Mouse (Mus musculus): ENCODE measurements around the gene St6galnac4.
A peak's percentile ranks its signal among the peaks of the same experiment; 100 is the strongest.

The St6galnac4 gene

GRCm38 (mm10) chr2:32586871-32587351 lies at the start of gene St6galnac4:
St6galnac4 (plus strand) TSS chr2:32587095.
- peak; percentile 74 to 84 for DNase-seq (ENCODE audit: low spot score in 2 of 2)

- DNase-seq (ENCODE audit: low spot score in 2 of 2), result no peak
Measured at GRCm38 (mm10) chr2:32537360-32537905, 49.5 kb upstream of the St6galnac4 start.

GRCm38 (mm10) chr2:32537941-32538340 lies 49.0 kb upstream of the St6galnac4 start:
- DNase-seq (ENCODE audit: low spot score in 2 of 2), result no peak

GRCm38 (mm10) chr2:32538461-32538860 lies 48.4 kb upstream of the St6galnac4 start:
- DNase-seq (ENCODE audit: low spot score in 2 of 2), result no peak

GRCm38 (mm10) chr2:32539452-32539981 lies 47.4 kb upstream of the St6galnac4 start:
- no peak for DNase-seq (ENCODE audit: low spot score in 2 of 2)

GRCm38 (mm10) chr2:32541333-32541908 lies 45.5 kb upstream of the St6galnac4 start:
- DNase-seq (ENCODE audit: low spot score in 2 of 2), result no peak

- no peak for DNase-seq (ENCODE audit: low spot score in 2 of 2)
Measured at GRCm38 (mm10) chr2:32541986-32542573, 44.8 kb upstream of the St6galnac4 start.

- DNase-seq (ENCODE audit: low spot score in 2 of 2), result no peak
Measured at GRCm38 (mm10) chr2:32543031-32543449, 43.9 kb upstream of the St6galnac4 start.

GRCm38 (mm10) chr2:32546951-32547350 lies 39.9 kb upstream of the St6galnac4 start:
- no peak for DNase-seq (ENCODE audit: low spot score in 2 of 2)

- DNase-seq (ENCODE audit: low spot score in 2 of 2), result no peak
Measured at GRCm38 (mm10) chr2:32547380-32547779, 39.5 kb upstream of the St6galnac4 start.

- DNase-seq (ENCODE audit: low spot score in 2 of 2), result peak in 1 of 2 experiments; percentile 45
Measured at GRCm38 (mm10) chr2:32547964-32548739, 38.7 kb upstream of the St6galnac4 start.

GRCm38 (mm10) chr2:32549171-32549570 lies 37.7 kb upstream of the St6galnac4 start:
- DNase-seq (ENCODE audit: low spot score in 2 of 2), result no peak

- peak in 1 of 2 experiments; percentile 59 for DNase-seq (ENCODE audit: low spot score in 2 of 2)
Measured at GRCm38 (mm10) chr2:32549764-32550163, 37.1 kb upstream of the St6galnac4 start.

GRCm38 (mm10) chr2:32551236-32551635 lies 35.7 kb upstream of the St6galnac4 start:
- DNase-seq (ENCODE audit: low spot score in 2 of 2), result no peak

- DNase-seq (ENCODE audit: low spot score in 2 of 2), result no peak
Measured at GRCm38 (mm10) chr2:32553592-32554148, 33.2 kb upstream of the St6galnac4 start.

- no peak for DNase-seq (ENCODE audit: low spot score in 2 of 2)
Measured at GRCm38 (mm10) chr2:32555484-32555883, 31.4 kb upstream of the St6galnac4 start.

GRCm38 (mm10) chr2:32556019-32556418 lies 30.9 kb upstream of the St6galnac4 start:
- no peak for DNase-seq (ENCODE audit: low spot score in 2 of 2)

- no peak for DNase-seq (ENCODE audit: low spot score in 2 of 2)
Measured at GRCm38 (mm10) chr2:32559570-32559969, 27.3 kb upstream of the St6galnac4 start.

- peak; percentile 33 to 60 for DNase-seq (ENCODE audit: low spot score in 2 of 2)
Measured at GRCm38 (mm10) chr2:32566536-32567063, 20.3 kb upstream of the St6galnac4 start.

- DNase-seq (ENCODE audit: low spot score in 2 of 2), result no peak
Measured at GRCm38 (mm10) chr2:32568149-32568548, 18.7 kb upstream of the St6galnac4 start.

GRCm38 (mm10) chr2:32568941-32569340 lies 18.0 kb upstream of the St6galnac4 start:
- no peak for DNase-seq (ENCODE audit: low spot score in 2 of 2)

Measured in urinary bladder, adult 18-20 months (tissue).